Mouse (Mus musculus): ENCODE data around the gene Fads1. TPM values are rescaled to one million over a fixed set of nuclear protein-coding genes. Genes with fewer than 3 reads are reported as not detected.
A peak's percentile ranks its signal among the peaks of the same experiment; 100 is the strongest.

Gene Fads1
- polyA plus RNA-seq, 1 experiment: 139 TPM

- DNase-seq (ENCODE audit: low read depth): no peak
- TF ChIP-seq CTCF (IDR thresholded peaks at IDR 0.05; ENCODE audit: borderline replicate concordance, extremely low read depth, insufficient read depth, insufficient read length) (no peak), POLR2A (IDR thresholded peaks at IDR 0.05; ENCODE audit: borderline replicate concordance, extremely low read depth, insufficient read depth, insufficient read length, poor library complexity, severe bottlenecking) (no peak)
Measured at GRCm38 (mm10) chr19:10182142-10182541, 546 bp upstream of the Fads1 start.

GRCm38 (mm10) chr19:10183299-10183983 is 753 bp downstream of the Fads1 start:
- TF ChIP-seq CTCF (IDR thresholded peaks at IDR 0.05; ENCODE audit: borderline replicate concordance, extremely low read depth, insufficient read depth, insufficient read length): no peak
- 0 out of 2 replicates have a peak, but pooled peaks have one; percentile 31 for TF ChIP-seq POLR2A (IDR thresholded peaks at IDR 0.05; ENCODE audit: borderline replicate concordance, extremely low read depth, insufficient read depth, insufficient read length, poor library complexity, severe bottlenecking)
- peak; percentile 93 for DNase-seq (ENCODE audit: low read depth)

- TF ChIP-seq CTCF (IDR thresholded peaks at IDR 0.05; ENCODE audit: borderline replicate concordance, extremely low read depth, insufficient read depth, insufficient read length) (no peak), POLR2A (IDR thresholded peaks at IDR 0.05; ENCODE audit: borderline replicate concordance, extremely low read depth, insufficient read depth, insufficient read length, poor library complexity, severe bottlenecking) (peak; percentile 9; the same call in 1 of the 2 replicates)
- peak; percentile 85 for DNase-seq (ENCODE audit: low read depth)
Measured at GRCm38 (mm10) chr19:10184096-10184495, 1.4 kb downstream of the Fads1 start.

- no peak for TF ChIP-seq CTCF (IDR thresholded peaks at IDR 0.05; ENCODE audit: borderline replicate concordance, extremely low read depth, insufficient read depth, insufficient read length)
- TF ChIP-seq POLR2A (IDR thresholded peaks at IDR 0.05; ENCODE audit: borderline replicate concordance, extremely low read depth, insufficient read depth, insufficient read length, poor library complexity, severe bottlenecking): no peak
- DNase-seq (ENCODE audit: low read depth): no peak
Measured at GRCm38 (mm10) chr19:10185876-10186275, 3.2 kb downstream of the Fads1 start.

- TF ChIP-seq POLR2A (IDR thresholded peaks at IDR 0.05; ENCODE audit: borderline replicate concordance, extremely low read depth, insufficient read depth, insufficient read length, poor library complexity, severe bottlenecking): no peak
- no peak for TF ChIP-seq CTCF (IDR thresholded peaks at IDR 0.05; ENCODE audit: borderline replicate concordance, extremely low read depth, insufficient read depth, insufficient read length)
- no peak for DNase-seq (ENCODE audit: low read depth)
Measured at GRCm38 (mm10) chr19:10186569-10186968, 3.9 kb downstream of the Fads1 start.

- DNase-seq (ENCODE audit: low read depth): peak; percentile 91
- no peak for TF ChIP-seq POLR2A (IDR thresholded peaks at IDR 0.05; ENCODE audit: borderline replicate concordance, extremely low read depth, insufficient read depth, insufficient read length, poor library complexity, severe bottlenecking)
- no peak for TF ChIP-seq CTCF (IDR thresholded peaks at IDR 0.05; ENCODE audit: borderline replicate concordance, extremely low read depth, insufficient read depth, insufficient read length)
Measured at GRCm38 (mm10) chr19:10188281-10188811, 5.7 kb downstream of the Fads1 start.

- no peak for DNase-seq (ENCODE audit: low read depth)
- TF ChIP-seq CTCF (IDR thresholded peaks at IDR 0.05; ENCODE audit: borderline replicate concordance, extremely low read depth, insufficient read depth, insufficient read length) (no peak), POLR2A (IDR thresholded peaks at IDR 0.05; ENCODE audit: borderline replicate concordance, extremely low read depth, insufficient read depth, insufficient read length, poor library complexity, severe bottlenecking) (no peak)
Measured at GRCm38 (mm10) chr19:10189022-10189421, 6.3 kb downstream of the Fads1 start.

- TF ChIP-seq POLR2A (IDR thresholded peaks at IDR 0.05; ENCODE audit: borderline replicate concordance, extremely low read depth, insufficient read depth, insufficient read length, poor library complexity, severe bottlenecking) (no peak), CTCF (IDR thresholded peaks at IDR 0.05; ENCODE audit: borderline replicate concordance, extremely low read depth, insufficient read depth, insufficient read length) (no peak)
- no peak for DNase-seq (ENCODE audit: low read depth)
Measured at GRCm38 (mm10) chr19:10189940-10190339, 7.3 kb downstream of the Fads1 start.

GRCm38 (mm10) chr19:10190796-10191195 is 8.1 kb downstream of the Fads1 start:
- TF ChIP-seq CTCF (IDR thresholded peaks at IDR 0.05; ENCODE audit: borderline replicate concordance, extremely low read depth, insufficient read depth, insufficient read length): peak; percentile 77; the same call in 1 of the 2 replicates
- no peak for TF ChIP-seq POLR2A (IDR thresholded peaks at IDR 0.05; ENCODE audit: borderline replicate concordance, extremely low read depth, insufficient read depth, insufficient read length, poor library complexity, severe bottlenecking)
- peak; percentile 81 for DNase-seq (ENCODE audit: low read depth)

GRCm38 (mm10) chr19:10191326-10191725 is 8.6 kb downstream of the Fads1 start:
- no peak for TF ChIP-seq POLR2A (IDR thresholded peaks at IDR 0.05; ENCODE audit: borderline replicate concordance, extremely low read depth, insufficient read depth, insufficient read length, poor library complexity, severe bottlenecking)
- DNase-seq (ENCODE audit: low read depth): peak; percentile 13

GRCm38 (mm10) chr19:10194337-10194736 is 11.6 kb downstream of the Fads1 start:
- DNase-seq (ENCODE audit: low read depth): peak; percentile 23
- TF ChIP-seq POLR2A (IDR thresholded peaks at IDR 0.05; ENCODE audit: borderline replicate concordance, extremely low read depth, insufficient read depth, insufficient read length, poor library complexity, severe bottlenecking) (no peak), CTCF (IDR thresholded peaks at IDR 0.05; ENCODE audit: borderline replicate concordance, extremely low read depth, insufficient read depth, insufficient read length) (no peak)

GRCm38 (mm10) chr19:10195252-10195651 is 12.6 kb downstream of the Fads1 start:
- peak; percentile 24 for DNase-seq (ENCODE audit: low read depth)
- TF ChIP-seq POLR2A (IDR thresholded peaks at IDR 0.05; ENCODE audit: borderline replicate concordance, extremely low read depth, insufficient read depth, insufficient read length, poor library complexity, severe bottlenecking): no peak
- TF ChIP-seq CTCF (IDR thresholded peaks at IDR 0.05; ENCODE audit: borderline replicate concordance, extremely low read depth, insufficient read depth, insufficient read length): no peak

All from brain, embryonic 14.5 days (tissue).